Mouse (Mus musculus) frontal cortex, postnatal 36 days (tissue): ENCODE data around the gene Tex35.

Experiments used
- DNase-seq, 2 experiments: peaks; one replicate each; pipeline ENCODE4 v3.0.0; 2022; ENCODE audit warnings: low spot score in 2 of 2

The Tex35 gene

DNA sequence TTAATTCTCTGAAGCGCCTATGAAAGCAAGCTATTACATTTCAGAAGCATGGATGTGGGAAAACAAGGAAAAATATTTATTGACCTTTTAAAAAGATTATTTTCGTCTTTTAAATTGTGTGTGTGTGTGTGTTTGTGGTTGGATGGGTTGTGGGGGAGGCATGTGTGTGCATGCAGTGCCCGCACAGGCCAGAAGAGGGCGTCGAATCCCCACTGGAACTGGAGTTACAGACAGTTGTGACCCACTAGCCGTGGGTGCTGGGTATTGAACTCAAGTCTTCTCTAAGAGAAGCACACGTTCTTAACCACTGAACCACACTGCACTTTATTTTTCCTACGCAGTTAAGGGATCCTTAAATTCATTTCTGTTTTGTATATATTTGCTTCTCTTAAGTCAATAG, 26.5 kb downstream of the Tex35 start:
- no peak for DNase-seq

DNA sequence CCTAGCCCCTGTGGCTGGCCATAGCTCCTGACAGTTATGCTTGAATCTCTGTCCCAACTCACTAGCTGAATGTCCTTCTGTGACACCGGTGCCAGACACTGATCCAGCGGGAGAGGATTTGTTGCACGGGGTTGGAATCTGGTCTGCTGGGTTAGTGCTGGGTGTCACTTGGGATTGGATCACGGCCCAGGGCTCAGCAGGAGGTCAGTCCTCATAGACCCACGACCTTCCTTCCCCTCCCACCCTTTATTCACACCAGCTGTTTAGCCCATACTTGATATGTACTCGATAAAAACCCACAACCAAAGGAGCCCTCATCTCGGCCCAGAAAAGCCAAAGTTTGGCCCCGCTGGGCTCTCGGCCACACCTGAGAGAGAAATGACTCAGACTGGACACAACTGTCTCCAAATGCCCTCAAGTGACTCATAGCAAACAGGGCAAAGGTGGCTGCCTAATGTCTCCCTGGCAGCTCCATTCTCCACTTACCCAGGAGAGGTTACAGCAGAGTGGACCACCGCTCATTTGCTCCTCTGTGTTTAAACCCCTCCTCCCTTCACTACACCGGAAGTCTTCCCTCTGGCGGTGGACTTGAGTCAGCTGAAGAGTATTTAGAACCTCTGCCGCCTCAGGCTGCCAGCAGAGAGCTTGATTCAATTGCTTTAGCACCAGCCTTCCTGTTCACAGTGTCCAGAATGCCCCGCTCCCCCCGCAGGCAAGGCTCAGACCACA, 27.2 kb downstream of the Tex35 start:
- no peak for DNase-seq

DNA sequence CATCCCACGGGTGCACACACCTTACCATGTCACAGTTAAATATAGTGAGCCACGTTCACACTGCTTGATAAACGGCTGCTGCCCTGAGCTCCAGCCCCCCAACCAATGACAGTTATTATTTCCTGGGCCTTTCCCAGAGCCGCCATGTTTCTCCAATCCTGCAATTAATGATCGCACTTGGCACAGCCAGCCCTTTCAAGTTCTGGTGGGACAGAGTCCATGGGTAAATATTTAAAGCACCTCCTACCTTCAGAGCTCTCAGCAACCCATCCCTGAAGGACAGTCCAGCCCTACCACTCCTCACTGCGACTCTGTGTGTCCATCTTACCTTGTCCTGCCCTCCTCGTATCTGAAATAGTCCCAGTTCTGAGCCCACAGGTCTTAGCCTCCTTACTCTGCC, 28.4 kb downstream of the Tex35 start:
- DNase-seq, result no peak

DNA sequence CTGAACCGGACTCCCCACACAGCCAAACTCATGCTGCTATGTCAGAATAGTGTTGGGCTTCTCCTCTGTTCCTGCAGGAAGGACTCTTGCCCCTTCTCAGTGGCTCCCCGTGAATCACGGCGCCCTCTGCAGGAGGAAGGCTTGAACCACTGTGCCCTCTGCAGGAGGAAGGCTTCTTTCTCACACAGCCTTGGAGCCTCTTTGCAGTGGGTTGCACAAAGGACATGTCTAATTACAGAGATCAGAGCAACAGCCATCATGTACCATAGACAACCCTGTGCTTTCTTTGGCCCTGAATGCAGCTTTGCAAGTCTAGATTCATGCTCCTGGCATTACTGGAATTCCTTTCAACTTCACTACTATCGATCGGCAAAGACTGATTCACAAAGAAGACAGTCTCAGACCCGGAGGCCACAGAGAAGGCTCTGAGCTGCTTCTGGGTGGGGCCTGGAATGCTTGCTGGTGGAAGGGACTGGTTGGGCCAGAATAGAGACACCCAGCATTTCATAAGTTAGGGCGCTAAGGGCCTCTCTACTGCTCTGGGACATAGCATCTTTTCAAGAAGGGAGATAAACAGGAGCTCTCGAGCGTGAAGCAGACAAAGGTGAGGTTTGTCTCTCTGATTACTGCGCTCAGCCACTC, 29.0 kb downstream of the Tex35 start:
- DNase-seq, result no peak

DNA sequence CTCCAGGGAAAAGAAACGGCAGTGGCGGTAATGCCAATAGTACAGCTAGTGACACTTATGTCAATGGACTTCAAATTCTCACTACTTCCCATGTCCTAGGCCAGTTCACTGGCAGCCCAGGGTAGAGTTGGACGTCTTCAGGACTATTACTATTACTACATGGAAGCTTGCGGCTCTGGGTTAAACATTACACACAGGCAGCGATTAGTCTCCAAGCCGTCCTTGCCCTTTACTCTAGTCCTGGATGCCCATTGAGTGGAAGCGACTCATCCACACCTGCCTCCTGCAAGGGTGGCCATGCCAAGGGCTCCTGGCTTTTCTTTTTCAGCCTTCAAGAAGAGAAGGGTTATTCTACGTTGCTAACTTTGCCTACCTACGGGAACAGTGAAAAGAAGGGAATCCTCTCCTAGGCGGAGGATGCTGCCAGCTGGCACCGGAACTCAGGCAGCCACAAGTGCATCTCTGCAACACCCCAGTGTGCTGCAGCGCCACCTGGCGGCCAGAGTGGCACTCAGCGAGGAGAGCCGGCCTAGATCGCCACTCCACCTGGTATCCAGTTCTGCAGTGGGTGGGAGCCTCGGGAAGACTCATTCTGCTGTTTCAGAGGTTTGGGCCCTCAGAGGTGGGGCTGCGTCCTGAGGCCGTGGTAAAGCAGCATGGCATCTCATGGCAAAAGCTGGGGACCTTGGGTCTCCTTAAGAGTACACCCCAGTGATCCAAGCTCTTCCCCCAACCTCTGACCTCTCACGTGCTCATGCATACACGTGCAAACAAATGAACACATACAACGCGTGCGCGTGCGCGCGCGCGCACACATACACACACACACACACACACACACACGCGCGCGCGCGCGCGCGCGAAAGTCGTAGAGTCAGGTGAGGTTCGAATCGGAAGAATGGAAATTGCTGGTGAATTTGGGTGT, 31.4 kb downstream of the Tex35 start:
- DNase-seq, result peak; percentile 88 to 89

DNA sequence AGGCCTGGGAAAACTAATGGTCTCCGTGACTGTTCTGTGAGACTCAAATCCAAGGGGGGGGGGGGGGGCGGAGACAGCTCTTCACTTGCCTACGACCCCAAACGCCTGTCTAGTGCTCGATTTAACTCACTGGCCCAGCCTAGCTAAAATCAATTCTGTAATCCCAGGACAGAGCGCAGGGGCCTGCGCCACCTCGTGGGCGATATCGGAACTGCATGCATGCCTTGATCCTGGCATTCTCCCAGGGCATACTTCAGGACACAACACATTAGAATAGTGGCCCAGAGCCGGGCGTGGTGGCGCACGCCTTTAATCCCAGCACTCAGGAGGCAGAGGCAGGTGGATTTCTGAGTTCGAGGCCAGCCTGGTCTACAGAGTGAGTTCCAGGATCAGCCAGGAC, 32.2 kb downstream of the Tex35 start:
- peak; percentile 76 to 84 for DNase-seq

DNA sequence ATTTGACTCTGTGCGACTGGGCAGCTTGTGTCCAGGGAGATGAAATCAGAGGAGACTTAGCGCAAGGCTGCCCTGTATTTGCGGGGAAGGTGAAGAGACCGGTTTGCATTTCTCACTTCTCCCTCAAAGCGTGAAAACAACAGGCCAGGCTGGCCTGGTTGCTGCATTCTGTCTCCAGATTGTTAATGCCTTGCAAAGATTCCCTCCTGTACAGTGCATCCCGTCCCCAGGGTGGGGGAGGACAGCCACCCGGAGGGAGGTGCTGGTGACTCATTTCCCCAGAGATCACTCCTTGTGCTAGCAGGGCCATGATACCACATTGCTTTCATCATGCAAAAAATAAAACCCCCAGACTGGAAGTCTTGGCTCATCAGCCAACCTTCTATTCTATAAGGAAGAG, 33.5 kb downstream of the Tex35 start:
- DNase-seq, result peak in 1 of 2 experiments; percentile 22

DNA sequence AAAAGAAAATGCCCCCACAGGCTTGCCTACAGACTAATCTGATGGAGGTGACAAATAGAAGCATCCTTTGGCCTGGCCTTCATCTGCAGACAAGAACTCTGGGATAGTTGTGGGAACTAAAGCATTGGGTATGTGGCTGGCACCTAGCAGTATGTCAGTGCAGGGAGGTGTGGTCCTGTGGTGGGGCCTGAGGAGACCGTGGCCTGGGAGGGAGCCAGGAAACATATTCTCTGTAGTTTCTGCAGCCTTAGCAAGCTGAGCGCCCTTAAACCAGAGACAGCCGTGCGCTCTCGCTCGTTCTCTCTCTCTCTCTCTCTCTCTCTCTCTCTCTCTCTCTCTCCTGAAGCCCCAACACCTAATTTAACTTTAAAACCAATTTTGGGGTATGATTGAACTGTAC, 34.1 kb downstream of the Tex35 start:
- DNase-seq, result no peak

DNA sequence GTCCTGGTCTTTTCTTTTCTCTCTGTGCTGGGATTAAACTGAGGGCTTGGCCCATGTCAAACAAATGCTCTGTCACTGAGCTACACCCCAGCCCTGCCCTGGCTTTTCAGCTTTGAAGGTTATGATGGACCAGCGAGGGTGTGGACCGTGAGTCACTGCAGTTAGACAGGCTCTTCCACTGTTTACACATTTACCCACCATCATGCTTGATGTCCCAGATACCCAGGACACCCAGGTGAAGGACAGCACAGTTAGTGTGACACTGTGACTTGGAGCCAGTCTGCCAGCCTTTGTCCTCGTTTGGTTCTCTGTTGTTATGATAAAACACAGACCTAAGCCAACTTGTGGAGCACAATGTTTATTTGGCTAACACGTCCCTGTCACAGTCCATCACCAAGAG, 34.9 kb downstream of the Tex35 start:
- DNase-seq, result no peak

DNA sequence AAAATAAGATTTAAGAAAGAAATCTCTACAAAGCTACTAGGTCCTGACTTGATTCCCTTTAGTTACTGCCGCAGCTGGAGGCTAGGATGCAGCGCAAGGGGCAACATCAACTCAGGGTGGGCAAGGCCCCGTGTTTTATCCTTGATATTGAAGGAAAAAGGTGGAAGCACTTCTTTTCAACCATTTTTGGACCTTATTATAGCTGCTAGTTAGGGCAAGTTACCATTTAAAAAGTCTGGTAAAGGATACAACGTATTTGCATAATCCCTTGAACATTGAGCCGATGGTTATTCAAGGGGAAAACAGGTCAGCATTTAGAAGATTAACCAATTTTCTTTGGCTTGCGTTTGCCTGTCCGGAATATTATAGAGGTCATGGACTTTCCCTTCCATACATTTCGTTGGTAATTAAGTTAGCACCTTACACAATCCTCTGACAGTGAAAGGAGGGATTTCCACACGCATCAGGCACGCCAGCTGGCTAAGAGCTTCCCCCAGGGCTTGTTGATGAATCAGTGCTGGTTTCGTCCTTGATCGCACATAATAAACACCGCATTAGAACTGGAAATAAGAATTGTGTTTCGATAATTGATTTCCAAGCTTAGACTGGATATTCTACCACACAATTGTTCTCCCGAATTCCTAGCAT, 39.2 kb downstream of the Tex35 start:
- DNase-seq, result no peak

DNA sequence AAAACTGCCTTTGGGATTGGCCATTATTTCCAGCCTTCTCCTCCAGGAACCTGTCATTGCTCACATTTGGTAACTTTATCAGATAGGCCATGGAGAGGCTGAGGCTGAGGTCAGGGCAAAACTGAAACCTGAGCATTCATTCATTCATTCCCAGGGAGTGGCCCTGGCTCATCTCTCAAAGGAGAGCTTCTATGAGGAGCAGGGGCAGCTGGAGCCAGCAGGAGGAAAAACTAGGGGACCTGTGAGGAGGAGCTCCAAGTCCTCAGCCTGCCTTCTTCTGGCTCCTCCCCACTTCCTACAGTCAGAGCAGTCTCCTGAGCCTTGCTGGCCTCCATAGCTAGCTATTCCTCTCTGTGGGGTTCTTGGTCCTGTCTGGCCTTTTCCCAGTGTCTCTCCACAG, 40.2 kb downstream of the Tex35 start:
- DNase-seq, result no peak

DNA sequence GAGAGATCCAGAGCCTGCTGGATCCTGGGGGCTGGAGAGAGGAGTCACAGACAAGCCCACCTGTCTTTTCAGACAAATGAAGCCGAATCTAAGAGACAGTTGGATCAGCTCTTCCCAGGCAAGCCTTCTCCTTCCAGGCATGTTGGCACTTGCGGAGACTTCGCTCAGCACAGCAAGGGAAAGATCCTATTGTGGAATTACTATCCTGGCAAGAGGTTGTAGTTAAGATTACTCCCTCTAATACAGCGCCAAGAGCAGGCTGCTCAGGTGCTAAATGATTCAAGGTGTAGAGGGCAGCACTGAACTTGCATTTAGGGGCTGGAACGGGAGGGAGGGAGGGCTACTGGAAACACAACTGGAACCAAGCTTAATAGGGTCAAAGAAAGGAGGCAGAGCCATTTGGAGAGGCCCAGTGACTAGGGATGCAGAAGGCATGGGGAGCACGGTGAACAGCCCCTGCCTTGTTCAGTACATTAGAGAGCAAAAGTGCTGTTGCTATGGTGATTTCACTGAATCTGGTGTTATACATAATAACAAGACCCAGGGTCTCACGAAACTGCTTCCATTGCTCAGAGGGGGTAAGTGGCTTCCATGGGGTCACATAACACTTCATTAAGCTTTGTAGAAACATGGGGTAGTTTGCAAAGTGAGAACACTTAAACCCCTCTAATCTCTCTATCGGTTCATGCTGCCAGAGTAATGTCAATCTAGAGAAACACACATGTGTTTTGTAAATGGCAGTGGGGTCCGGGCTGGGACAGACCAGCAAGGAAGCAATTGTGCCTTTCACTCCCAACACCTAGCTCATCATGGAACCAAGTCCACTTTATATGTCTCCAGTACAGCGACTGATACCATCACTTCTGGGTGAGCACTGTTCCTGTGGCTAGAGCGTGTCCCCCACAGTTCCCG, 42.4 kb downstream of the Tex35 start:
- DNase-seq, result no peak

DNA sequence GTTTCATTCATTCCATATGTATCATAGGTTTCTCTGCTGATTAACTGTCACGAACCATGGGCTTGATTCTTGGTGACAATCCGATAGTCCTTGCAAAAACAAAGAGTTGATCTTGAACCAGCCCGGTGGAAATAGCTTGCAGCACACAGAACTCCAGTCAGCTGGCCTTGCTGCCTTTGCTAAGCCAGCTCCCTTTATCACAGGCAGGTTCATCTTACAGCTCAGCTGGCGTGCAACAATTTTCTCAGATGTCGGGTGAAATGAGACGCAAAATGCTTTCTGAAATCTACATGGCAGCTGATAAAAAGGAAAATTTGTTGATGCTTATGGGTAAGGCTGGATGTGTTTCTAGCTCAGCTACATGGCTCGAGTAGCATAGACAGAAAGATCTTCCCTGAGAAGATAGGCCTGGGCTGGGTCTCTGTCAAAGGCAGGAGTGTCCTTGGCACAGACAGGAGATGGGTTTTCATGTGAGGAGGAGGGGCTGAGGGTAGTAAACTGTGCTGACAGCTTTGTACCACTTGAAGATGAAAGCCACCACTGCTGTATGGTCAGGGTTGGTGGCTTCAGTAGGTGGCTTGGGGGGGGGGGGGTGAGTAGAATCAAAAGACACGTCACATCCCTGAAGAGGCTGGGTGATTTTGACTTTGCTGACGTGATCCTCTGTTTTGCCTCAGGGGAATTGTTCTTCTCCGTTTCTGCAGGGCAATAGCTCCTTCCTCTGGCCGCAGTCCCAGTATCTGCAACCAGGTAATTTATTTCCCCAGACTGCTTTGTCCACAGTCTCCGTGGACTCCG, 45.0 kb downstream of the Tex35 start:
- DNase-seq, result no peak

DNA sequence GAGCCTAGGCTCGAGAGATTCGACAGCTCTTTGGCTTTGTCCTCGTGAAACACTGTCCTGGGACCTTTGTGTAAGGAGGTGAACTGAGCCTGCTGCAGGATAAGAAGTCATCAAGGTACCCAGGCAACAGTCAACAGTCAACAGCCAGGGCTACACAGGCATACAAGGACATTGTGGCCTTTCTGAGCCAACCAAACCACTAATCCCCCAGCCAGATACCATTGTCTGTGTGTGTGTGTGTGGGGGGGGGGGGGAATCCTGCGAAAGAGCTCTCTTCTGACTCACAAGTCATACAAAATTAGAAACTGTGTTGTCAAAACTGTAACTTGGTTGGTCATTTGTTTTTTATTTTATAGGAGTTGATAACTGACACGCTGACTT, 46.0 kb downstream of the Tex35 start:
- DNase-seq, result no peak

DNA sequence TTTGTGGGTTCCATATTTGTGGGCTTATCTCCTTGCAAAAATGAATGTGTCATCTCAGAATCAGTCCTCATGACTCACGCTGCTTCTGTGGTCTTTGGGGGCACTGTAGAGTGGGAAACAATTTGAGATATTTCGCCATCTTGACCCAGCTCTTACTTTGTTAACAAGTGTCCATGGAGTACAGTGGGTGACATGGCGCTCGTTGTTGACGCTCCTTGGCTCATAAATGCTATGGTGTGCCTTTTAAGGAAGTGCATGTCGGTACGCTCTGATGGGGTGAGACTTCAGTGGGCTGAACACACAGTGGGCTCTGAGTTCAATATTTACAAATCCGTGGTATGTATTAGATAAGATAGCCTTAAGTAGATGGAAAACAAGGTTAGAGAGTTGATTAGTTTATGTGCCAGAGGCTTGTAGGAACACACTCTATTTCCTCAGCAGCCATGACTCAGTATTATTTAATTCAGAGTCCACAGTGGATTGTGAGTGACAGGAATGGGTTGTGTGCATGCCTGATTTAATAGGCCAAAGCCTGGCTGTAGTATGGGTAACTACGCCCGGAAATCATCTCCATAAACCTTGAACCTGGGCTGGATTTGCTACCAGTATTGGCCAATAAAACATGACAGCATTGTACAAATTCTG, 46.6 kb downstream of the Tex35 start:
- no peak for DNase-seq

DNA sequence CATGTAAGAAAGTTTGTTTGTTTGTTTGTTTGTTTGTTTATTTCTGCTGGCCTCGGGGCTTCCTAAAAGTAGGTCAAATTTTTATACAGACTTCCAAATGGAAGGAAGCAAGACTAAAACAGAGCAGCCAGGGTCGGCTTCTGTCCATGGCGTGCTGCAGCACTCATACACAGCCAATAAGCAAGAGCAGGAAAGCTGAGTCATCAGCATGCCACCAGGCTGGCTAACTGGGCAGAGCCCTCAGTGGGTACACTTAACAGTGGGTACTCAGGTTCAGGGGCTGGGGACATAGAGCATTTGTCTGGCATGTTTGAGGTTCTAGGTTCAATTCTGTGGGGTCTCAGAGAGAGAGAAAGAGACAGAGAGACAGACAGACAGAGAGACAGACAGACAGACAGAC, 47.3 kb downstream of the Tex35 start:
- DNase-seq, result no peak

DNA sequence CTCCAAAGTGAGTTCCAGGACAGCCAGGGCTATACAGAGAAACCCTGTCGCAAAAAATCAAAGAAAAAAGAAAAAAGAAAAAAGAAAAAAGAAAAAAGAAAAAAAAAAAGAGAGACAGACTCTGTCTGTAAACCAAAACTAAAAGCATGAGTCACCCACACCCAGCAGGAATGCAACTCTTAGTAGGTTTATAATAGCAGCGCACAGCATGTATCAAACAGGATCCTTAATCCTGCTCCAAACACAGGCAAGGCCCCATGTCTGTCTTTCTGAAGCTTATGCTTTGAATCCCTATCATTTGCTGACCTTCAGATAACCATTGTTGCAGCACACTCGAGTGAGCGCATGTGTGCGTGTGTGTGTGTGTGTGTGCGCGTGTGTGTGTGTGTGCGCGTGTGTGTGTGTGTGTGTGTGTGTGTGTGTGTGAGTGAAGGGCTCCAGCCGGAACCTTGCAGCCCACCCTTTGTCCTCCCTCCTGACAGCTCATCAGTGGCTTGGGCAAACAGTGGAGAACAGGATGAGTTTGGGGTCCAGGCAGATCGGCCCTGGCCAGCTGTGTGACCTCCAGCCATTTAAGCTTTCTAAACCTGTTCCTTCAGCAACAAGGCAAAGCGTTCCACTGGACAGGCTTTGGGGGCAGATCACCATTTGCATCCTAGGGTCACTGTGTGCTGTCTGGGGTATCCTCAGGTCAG, 47.9 kb downstream of the Tex35 start:
- DNase-seq, result no peak

DNA sequence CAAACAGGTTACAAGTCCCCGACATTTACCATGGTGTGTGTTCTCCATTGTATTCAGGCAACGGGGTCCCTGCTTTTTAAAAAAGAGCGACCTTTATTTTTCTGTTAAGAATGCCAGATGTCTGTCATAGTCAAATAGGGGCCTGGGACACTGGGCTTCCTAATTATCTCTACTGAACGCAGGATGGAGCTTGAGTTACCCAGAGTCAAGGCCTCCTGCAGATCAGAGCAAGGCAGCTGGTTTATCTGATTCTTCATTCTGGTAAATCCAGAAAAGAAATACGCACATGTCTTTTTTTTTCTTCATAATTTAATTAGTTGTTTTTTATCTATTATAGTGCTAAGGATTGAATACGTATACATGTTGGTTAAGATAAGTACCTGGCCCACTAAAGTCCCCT, 52.6 kb downstream of the Tex35 start:
- DNase-seq, result no peak

DNA sequence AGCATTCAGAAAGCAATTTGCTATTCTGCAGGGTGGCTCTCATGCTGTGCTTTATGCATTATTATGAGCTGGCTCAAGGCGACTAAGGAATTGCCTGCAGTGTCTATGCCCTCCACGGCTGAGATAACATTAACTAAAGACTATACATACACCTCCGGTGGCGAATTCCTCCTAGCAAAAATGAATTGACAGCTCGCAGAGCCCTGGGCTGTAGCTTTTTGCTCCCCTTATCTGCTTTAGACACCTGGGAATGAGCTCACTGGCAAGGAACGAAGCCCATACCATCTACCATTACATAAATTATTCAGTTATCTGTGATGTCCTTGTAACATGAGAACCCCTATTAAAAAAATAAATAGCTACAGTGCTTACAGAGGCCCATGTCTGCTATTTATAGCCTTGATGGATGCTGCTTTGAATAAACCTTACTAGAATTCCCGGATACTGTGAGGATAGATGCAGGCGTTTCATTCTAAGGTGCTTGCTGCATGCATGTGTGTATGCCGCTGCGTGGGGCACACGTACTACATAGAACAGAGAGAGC, 53.1 kb downstream of the Tex35 start:
- no peak for DNase-seq
